Mouse (Mus musculus) T-helper 2 cell (primary cell): ENCODE measurements around the gene Sgpp2.

Source experiments
- in situ Hi-C: fragments of 300-600 bp; cut with MboI, MseI; formaldehyde crosslinking; loops from one replicate; pipeline ENCODE4 v1.15.1; 2025; ENCODE audit warnings: high pct_unique_total_duplicates

The Sgpp2 gene

GRCm38 (mm10) chr1:78310021-78310752, at the start of gene Sgpp2:
Sgpp2 (plus strand) TSS chr1:78310345.
- in situ Hi-C loops, result no loop called here

GRCm38 (mm10) chr1:78267519-78267918, 42.6 kb upstream of the Sgpp2 start:
- in situ Hi-C loops, result no loop called here

GRCm38 (mm10) chr1:78272915-78273314, 37.2 kb upstream of the Sgpp2 start:
- in situ Hi-C loops, result no loop called here

- in situ Hi-C loops, result no loop called here
These were observed 31.0 kb upstream of the Sgpp2 start for GRCm38 (mm10) chr1:78279128-78279527.

- in situ Hi-C loops, result no loop called here
These were observed 17.7 kb upstream of the Sgpp2 start for GRCm38 (mm10) chr1:78292397-78292796.

GRCm38 (mm10) chr1:78299670-78300225, 10.4 kb upstream of the Sgpp2 start:
- in situ Hi-C loops, result loop anchor here (5.0 kb wide), 1 partner anchor 62 kb away; no protein-coding TSS in a partner anchor

GRCm38 (mm10) chr1:78308688-78309087, 1.5 kb upstream of the Sgpp2 start:
- in situ Hi-C loops, result no loop called here

GRCm38 (mm10) chr1:78309280-78309679, 865 bp upstream of the Sgpp2 start:
- in situ Hi-C loops, result no loop called here

- in situ Hi-C loops, result no loop called here
These were observed 756 bp downstream of the Sgpp2 start for GRCm38 (mm10) chr1:78310861-78311341.

GRCm38 (mm10) chr1:78311482-78311881, 1.3 kb downstream of the Sgpp2 start:
- in situ Hi-C loops, result no loop called here

GRCm38 (mm10) chr1:78312917-78313316, 2.8 kb downstream of the Sgpp2 start:
- in situ Hi-C loops, result no loop called here

- in situ Hi-C loops, result no loop called here
These were observed 3.8 kb downstream of the Sgpp2 start for GRCm38 (mm10) chr1:78313961-78314360.

GRCm38 (mm10) chr1:78318089-78318760, 8.1 kb downstream of the Sgpp2 start:
- in situ Hi-C loops, result no loop called here

GRCm38 (mm10) chr1:78320291-78320690, 10.1 kb downstream of the Sgpp2 start:
- in situ Hi-C loops, result no loop called here

- in situ Hi-C loops, result no loop called here
These were observed 12.1 kb downstream of the Sgpp2 start for GRCm38 (mm10) chr1:78322098-78322778.

GRCm38 (mm10) chr1:78322844-78323243, 12.7 kb downstream of the Sgpp2 start:
- in situ Hi-C loops, result no loop called here

GRCm38 (mm10) chr1:78324044-78324443, 13.9 kb downstream of the Sgpp2 start:
- in situ Hi-C loops, result no loop called here

GRCm38 (mm10) chr1:78325851-78326250, 15.7 kb downstream of the Sgpp2 start:
- in situ Hi-C loops, result no loop called here

- in situ Hi-C loops, result no loop called here
These were observed 18.5 kb downstream of the Sgpp2 start for GRCm38 (mm10) chr1:78328646-78329045.

GRCm38 (mm10) chr1:78329861-78330260, 19.7 kb downstream of the Sgpp2 start:
- in situ Hi-C loops, result no loop called here

- in situ Hi-C loops, result no loop called here
These were observed 20.5 kb downstream of the Sgpp2 start for GRCm38 (mm10) chr1:78330620-78331158.

GRCm38 (mm10) chr1:78337726-78338125, 27.6 kb downstream of the Sgpp2 start:
- in situ Hi-C loops, result no loop called here
